Mouse (Mus musculus) adrenal gland, adult 18-20 months (tissue): ENCODE results near the gene Kbtbd13. TPM values are rescaled to one million over a fixed set of nuclear protein-coding genes. Genes with fewer than 3 reads are reported as not detected.

Experiments
- DNase-seq, 2 experiments: peaks; one replicate each; pipeline ENCODE4 v3.0.0; 2021 to 2022; ENCODE audit warnings: low spot score in 2 of 2
- long read RNA-seq, 2 experiments: library from polyadenylated mRNA; stranded (forward); transcript quantifications; one replicate each; pipeline ENCODE4 v2.0.0; 2021
- total RNA-seq, 2 experiments: library from RNA; stranded (reverse); gene quantifications; 1 replicate in 1 of 2; 2 replicates in 1 of 2; pipeline ENCODE4 v1.2.3; 2021

The Kbtbd13 gene
- total RNA-seq = under 1 TPM; 0.17 to 0.26 TPM
- long read RNA-seq, experiment 1 = 0 reads
- long read RNA-seq, experiment 2, partial matches to known transcripts = 0 of 3 reads
- long read RNA-seq, experiment 2, other reads (novel, unspliced or antisense) = 0 of 3 reads

DNA sequence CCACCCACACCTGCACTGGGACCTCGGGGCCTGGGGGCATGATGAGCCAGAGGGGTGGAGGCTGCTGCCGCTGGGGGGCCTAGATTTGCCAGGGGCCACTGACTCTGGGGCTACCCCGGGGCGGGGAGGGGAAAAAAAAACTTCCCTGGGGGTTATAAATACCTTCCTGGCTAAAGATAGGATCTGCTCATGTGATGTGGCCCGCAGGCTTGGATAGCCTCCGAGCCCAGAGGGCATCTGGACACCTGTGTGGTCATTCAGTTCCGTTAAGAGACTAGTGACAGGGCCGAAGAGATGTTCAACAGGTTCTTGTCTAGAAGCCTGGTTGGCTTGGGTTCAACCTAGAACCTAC lies at the start of gene Kbtbd13:
TSS of gene Kbtbd13 (minus strand) at position 40 of the 352 bp plus-strand sequence.
- DNase-seq = no peak

DNA sequence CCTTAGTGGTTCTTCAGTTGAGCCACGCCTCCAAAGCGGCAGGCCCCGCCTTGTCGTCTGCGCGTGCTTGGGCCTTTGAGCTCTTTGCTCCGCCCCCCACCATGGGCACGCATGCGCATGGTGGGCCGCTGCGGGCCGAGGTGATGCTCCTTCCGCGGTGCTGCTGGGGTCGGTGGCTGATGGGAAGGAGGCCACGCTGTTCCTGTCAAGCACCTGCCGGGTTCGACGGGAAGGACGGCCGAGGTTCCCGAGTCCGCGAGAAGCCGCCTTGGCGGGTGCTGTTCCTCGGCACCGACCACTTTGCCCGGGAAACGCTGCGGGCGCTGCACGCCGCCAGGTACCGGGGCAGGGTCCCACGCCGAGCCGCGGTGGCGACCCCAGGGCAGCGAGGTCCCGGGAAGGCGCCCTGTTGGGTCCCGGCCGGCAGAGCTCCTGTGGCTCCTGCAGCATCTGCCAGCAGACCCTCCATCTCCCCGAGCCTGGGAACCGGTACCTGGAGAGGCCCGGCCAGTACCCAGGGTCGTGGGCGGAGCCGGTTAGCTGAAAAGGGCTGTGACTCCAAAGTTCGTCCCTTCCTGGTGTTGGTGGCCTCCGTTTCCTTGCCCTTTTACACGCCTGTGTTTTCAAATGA lies 44.3 kb upstream of the Kbtbd13 start, which contains the start of gene Mtfmt:
TSS of gene Mtfmt (plus strand) at position 112 of the 631 bp plus-strand sequence.
- DNase-seq = peak; percentile 92 to 94

DNA sequence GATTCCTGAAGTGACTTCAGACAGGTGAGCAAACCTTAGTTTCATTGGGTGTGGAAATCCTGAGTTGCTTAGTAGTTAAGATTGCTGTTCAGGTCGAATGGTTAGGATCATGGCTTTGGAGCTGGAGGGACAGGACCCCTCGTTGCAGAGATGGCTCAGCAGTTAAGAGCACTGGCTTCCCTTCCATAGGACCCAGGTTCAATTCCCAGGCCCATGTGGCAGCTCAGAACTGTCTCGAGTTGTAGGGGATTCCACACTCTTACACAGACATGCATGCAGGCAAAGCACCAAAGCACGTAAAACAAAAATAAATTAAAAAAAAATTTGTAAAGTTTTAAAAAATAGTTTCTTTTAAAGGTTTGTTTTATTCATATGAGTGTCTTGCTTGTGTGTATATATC lies 43.8 kb upstream of the Kbtbd13 start:
- DNase-seq = no peak

DNA sequence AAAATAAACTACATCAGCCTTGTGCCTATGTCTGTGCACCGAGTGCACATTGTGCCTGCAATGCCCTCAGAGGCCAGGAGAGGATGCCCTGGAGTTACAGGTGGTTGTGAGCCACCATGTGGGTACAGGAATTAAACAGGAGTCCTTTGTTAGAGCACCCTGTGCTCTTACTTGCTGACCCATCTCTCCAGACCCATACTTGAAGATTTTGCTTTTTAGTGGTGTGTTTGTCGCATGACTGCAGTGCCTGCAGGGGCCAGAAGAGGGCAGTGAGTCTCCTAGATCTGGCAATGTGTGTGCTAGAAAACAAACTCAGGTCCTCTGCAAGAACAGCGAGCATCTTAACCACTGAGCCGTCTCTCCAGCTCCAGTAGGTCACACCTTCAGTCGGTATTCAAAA lies 42.7 kb upstream of the Kbtbd13 start:
- DNase-seq = peak; percentile 39 to 63

DNA sequence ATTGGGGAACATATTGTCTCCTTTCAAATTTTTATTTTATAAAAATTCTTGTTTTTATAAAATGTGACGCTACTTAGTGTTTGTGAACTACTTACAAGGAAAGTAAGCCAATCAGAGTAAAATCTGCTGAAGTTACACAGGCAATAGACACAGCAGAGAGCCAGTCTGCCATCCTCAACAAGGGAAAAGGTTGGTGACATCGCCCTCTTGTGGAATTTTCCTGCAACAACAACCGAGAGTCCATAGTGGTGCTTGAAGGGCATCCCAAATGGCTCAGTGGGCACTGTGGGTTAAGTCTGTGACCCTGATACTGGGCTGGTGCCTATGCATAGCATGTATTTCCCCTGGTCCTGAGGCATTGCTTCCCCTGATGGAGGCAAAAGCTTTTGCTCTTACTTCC lies 40.8 kb upstream of the Kbtbd13 start:
- peak; percentile 78 to 85 for DNase-seq

DNA sequence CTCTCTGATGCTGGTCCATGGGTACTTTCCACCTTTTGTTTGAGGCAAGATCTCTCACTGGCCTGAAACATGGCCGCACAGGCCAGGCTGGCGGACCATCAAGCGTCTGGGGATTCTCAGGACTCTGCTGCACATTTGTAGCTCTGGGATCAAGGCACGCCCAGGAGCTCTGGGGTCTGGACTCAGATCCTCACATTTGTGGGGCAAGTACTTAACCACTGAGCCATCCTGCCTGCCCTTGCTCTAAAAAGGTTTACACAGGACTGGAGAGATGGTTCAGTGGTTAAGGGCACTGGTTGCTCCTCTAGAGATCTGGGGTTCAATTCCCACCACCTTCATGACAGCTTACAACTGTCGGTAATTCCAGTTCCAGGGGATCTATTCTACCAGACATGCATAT lies 39.5 kb upstream of the Kbtbd13 start:
- DNase-seq = no peak

DNA sequence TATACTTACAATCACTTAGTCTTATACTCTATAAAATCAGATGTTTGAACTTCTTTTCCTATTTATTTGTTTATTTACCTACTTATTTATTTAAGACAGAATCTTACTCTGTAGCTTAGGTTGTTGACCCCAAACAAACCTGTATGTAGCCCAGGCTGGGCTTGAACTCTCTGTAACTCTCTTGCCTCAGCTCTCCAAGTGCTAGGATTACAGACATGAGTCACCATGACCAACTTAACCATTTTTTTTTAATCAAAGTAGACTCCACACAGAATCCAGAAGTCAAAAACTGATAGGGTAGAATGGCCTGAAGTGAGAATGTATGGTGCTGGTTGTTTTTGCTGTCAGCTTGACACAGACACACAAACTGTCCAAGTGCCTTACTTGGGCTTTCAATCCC lies 38.9 kb upstream of the Kbtbd13 start:
- DNase-seq = no peak

DNA sequence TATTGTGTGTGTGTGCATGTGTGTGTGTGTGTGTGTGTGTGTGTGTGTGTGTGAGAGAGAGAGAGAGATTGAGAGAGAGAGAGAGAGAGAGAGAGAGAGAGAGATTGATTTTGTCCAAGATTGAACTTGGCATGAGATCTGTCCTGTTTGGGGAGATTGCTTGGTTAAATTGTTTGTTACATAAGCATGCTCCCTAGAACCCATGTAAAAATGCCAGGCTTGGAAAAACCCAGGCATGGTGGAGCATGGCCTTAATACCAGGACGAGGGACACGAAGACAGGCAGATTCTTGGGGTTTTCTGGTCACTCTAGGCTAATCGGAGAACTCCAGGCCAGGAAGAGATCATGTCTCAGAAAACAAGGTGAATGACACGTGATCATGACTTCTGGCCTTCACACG lies 36.6 kb upstream of the Kbtbd13 start:
- no peak for DNase-seq

DNA sequence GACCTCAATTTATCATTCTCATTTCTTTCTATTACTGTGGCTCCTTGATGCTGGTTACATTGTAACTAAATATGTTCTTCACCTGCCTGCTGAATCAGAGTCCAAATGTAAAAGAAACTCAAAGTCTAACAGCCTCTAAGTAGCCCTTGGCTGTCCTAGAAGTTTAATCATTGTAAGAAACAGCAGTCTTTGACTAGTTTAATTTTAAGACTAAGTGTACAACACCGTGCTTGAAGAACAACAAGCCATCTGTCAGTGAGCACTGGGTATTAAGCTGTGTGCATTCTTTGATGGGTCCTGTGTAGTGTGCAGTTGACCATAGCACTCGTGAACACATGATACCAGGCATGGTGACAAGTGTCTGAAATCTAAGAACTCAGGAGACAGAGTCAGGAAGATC lies 36.1 kb upstream of the Kbtbd13 start:
- no peak for DNase-seq

DNA sequence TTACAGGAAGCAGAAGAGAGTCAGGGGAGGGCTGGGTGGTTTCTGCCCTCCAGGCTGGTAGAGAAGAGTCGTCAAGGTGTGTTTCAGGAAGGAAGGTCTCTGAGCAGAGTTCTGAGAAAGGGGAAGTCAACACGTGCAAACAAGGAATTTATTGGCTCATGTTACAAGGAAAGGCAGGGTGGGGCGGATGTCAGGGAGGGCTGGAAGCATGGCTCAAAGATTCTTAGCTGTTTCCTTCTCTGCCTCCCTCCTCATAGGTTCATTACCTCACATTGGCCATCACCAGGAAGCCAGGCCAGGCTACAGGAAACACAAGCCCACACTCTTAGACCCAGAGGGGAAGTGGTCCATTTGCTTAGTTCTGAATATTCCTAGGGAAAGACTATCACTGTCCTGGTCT lies 32.9 kb upstream of the Kbtbd13 start:
- no peak for DNase-seq

DNA sequence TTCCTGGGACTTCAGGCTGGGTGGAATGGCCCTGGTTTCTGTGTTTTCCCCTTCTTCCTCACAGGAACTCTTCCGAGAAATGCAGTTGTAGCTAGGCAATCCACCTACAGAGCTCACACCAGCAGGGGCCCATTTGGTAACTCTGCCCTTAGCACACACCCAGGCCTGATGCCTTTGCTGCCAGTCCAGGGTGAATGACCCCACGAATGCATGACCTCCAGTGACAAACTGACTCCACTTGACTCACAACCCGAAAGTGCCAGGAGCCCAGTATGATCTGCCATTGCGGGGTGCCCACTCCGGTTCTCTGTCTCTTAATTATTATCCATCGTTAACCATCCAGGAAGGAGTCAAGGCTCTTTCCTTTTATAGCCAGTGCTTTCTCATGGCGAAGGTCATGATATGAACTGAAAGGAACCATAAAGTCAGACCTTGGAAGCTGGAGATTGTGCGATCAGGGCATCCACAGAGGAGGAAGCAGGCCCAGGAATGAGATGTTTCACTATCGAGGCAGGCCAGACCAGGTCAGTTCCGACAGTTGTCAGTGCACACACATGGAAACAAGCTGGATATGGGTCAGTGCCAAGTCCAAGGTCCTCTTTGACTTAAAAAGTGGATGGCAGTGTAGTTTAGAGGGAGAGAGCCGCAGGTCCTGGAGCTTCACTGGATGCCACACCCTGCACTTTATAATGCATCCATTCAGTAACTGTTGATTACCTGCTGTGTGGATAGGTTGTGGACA lies 31.5 kb upstream of the Kbtbd13 start, which contains the start of gene Slc51b:
TSS of gene Slc51b (minus strand) at position 196 of the 742 bp plus-strand sequence.
- no peak for DNase-seq

DNA sequence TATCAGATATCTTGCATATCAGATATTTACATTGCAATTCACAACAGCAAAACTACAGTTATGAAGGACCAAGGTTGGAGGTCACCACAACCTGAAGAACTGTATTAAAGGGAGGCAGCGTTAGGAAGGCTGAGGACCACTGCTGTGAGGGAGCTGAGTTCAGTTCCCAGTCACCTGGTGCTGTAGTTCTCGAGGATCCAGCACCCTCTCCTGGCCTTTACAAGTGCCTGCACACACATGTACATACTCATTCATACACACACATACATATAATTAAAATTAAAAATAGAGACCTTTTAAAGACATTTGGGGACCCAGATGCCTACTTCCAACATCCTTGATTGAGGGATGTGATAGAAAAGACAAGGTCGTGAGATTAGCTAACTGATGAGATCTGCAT lies 28.2 kb upstream of the Kbtbd13 start:
- DNase-seq = no peak

DNA sequence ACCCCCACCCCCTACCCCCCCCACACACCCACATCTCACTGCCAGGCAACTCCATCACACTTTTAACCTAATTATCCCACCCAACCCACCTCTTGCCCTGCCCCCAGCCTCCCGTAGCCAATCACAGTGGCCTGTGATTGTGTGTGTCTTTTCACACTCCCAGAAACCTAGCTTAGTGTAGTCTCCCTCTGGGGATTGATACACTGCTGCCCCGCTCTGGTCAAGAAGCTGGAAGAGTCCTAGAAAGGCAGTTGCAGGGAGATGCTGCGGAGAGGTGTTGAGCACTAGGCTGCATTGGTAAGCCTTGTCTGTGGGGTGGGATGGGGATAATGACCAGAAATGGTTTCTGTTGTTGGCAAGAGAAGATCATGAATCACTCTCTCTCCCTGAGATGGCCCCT lies 26.3 kb upstream of the Kbtbd13 start:
- no peak for DNase-seq

DNA sequence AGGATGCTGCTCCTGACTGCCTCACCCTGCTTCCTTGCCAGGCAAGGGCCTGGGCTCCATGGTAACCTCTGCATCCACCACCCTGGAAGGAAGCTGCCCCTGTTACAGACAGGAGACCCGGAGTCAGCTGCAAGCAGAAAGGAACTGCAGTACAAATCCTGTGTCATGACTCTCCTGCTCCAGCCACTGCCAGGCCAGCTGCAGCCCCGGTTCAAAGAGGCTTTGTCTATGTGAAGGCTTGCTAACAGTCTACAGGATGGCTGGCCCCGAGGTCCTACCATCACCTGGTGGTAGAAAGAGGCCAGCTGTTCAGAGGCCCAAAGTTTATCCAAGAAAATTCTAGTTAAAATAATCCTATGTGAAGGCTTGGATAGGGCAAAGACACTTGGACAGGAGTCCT lies 19.9 kb upstream of the Kbtbd13 start:
- no peak for DNase-seq

DNA sequence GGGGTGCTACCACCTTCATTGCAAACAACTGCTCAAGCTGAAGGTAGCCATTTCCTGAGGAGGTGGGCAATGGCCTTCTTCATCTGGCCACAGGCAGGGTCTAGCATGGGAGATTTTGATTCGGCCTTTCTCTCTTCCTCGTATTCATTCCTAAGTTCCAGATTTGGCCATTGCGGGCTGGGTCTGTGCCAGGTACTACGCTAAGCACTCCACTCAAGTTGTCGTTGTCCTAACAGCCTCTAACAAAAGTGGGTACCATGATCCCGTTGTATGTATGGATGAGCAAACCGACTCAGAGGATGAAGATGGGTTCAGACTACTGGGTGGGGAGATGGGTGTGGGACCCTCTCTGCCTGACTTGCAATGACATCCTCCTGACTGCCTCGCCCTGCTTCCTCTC lies 18.9 kb upstream of the Kbtbd13 start:
- DNase-seq = no peak

DNA sequence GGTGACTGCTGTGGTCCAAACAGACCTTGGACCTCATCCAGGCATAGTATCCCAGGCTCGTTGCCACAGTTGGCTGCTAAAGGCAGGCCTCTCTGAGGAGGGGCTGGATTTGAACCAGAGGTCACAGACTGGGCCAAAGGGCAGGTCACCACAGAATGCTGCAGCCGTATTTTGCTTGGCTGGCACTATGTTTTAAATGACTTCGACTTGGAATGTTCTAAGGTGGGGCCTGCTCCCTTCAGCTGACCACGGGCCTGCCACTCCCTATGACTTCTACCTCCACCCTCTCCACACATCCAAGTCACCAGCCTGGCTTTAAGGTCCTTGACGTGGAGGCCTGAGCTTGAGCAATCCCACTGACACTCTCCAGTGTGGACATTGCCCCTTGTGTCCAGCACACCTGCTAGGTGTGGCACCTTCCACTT lies 17.4 kb upstream of the Kbtbd13 start:
- no peak for DNase-seq

DNA sequence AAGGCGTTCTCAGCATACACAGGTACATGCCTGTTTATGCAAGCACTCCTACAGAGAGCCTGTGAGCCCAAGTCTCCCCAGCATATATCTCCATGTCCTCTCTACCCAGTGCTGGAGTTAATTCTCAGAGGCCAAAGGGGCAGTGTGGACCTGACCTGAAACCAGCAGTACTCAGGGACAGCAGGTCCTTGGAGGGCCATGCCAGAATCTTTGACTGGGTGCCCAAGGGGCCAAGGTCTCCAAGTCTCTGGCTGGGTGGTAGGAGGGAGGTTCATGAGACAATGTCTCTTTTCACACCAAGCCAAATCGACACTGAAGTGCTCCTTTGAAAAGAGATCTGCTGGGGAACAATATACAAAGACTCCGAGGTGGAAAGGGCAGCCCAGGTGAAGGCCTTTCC lies 16.4 kb upstream of the Kbtbd13 start:
- DNase-seq = no peak

DNA sequence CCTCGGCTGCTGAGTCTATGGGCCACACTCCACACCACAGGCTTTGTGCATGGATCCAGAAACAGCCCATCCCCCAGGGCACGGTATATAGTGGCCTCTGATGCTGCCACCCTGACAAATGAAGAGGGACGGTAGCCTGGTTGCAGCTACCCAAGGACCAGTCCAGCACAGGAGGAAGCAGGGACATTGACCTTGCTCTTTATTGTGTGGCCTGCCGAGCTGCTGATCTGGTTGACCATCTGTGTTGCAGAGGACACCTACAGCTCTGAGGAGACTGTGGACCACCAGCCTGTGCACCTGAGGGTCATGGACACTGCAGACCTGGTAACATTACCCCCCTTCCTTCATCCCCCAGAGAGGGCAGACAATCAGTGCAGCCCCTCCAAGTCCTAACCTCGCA lies 15.9 kb upstream of the Kbtbd13 start:
- DNase-seq = no peak

DNA sequence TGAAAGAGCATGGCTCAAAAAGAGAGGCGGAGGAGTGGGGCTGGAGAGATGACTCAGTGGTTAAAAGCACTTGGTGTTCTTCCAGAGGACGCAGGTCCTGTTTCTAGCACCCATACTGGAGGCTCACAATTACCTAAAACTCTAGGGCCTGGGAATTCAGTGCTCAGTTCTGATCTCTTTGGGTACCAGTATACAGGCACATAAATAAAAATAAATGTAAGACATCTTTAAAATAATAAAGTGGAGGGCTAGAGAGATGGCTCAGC lies 13.7 kb upstream of the Kbtbd13 start:
- DNase-seq = no peak

DNA sequence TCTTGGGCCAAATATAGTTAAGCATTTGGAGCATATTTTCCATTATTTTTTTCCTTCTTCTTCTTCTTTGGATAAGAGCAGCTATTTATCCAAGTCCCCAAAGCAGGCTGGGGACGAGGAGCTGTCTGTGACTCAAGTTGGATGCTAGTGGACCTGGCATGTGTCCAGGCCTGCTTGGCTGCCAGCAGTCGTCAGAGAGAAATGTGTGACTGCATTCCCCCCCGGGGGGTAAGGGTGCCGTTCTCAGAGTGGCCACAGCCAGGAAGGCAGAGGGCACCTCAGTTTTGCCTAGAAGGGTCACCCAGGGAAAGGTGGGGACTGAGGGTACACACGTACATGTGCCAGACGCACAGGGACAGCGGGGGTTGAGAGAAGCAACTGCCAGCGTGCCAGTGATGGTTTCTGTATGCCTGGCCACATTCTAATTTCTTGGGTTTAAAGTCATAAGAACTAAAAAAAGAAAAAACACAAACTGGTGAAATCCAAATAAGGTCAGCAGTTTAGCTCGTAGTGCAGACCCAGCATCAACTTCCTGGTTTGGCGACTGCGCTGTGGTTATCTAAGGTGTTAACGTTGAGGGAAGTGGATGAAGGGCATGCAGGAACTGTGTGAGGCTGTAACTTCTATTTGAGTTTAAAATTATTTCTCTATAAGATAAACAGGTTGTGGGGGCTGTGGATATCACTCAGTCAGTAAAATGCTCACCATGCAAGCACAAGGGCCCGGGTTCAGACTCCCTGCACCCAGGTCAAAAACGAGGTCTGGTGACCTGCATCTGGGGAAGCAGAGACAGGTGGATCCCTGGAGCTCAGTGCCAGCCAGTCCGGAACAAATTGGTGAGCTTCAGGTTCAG lies 13.1 kb upstream of the Kbtbd13 start:
- peak; percentile 79 to 83 for DNase-seq

DNA sequence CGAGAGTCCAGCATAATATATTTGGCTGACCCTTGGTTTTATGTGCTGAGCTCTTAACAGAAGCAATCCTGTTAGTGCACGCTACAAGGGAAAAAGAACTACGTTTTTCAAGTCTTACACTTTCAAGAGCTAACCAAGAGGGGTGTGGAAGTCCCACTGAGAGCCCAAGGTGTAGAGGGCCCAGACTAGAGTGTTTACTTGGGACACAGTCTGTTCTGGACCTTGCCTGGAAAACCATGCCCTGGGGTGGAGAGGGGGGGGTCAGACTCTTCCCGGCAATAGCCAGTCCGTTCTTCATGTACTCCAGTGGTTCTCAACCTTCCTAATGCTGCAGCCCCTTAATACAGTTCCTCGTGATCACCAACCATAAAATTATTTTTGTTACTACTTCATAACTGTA lies 8.5 kb upstream of the Kbtbd13 start:
- DNase-seq = no peak

DNA sequence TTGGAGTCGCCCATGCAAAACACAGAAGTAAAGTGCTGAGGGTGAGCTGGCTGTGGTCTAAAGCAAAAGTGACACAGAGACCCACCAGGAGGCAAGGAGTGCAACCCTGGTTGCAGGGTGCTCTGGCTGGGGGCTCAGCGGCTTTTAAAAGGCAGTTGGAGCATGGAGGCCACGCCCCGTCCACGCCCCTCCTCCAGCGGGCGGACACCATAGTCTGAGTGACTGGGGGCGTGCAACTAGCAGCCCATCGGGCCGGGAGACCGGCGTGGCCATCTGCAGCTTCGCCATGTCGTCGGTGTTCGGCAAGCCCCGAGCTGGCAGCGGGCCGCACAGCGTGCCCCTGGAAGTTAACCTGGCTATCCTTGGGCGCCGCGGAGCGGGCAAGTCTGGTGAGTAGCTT lies 6.8 kb upstream of the Kbtbd13 start, which contains the start of gene Rasl12:
TSS of gene Rasl12 (plus strand) at position 228 of the 400 bp plus-strand sequence.
- peak; percentile 52 to 69 for DNase-seq
